Mouse (Mus musculus) CD4-positive naive resting alpha-beta T cell, adult 76 days (primary cell): ENCODE data around the gene Slfn9. TPM values are rescaled to one million over a fixed set of nuclear protein-coding genes. Genes with fewer than 3 reads are reported as not detected.

Experiments used
- total RNA-seq: library from RNA; stranded (reverse); gene quantifications from one replicate; pipeline ENCODE4 v1.2.4, GENCODE M21; 2023

Gene Slfn9
- total RNA-seq: 15.5 TPM

GRCm38 (mm10) chr11:82991469-82992166 lies at the start of gene Slfn9:
Slfn9 (minus strand) TSS chr11:82991830.

GRCm38 (mm10) chr11:83020621-83021020 lies 29.0 kb upstream of the Slfn9 start, which contains the start of gene Slfn8:
Slfn8 (minus strand) TSS chr11:83020810.

GRCm38 (mm10) chr11:82950736-82951481 lies 40.7 kb downstream of the Slfn9 start, which contains the start of gene Slfn5:
Slfn5 (plus strand) TSS chr11:82951349.

Other genes with a start within 250 kb of the Slfn9 start
- 0.79 TPM for gene Cct6b, start 227.5 kb downstream of the Slfn9 start, total RNA-seq
- gene Zfp830, start 227.5 kb downstream of the Slfn9 start, total RNA-seq: 41.2 TPM
- gene Lig3, start 210.7 kb downstream of the Slfn9 start, total RNA-seq: 41.7 TPM
- 18.8 TPM for gene Rffl, start 120.6 kb downstream of the Slfn9 start, total RNA-seq
- 15.1 TPM for gene Rad51d, start 101.2 kb downstream of the Slfn9 start, total RNA-seq
- not detected for gene Fndc8, start 99.7 kb downstream of the Slfn9 start, total RNA-seq
- gene Nle1, start 83.4 kb downstream of the Slfn9 start, total RNA-seq: 77.4 TPM
- not detected for gene Unc45b, start 81.3 kb downstream of the Slfn9 start, total RNA-seq
- 40.0 TPM for gene Slfn5, start 40.5 kb downstream of the Slfn9 start, total RNA-seq
- 52.1 TPM for gene Slfn8, start 29.0 kb upstream of the Slfn9 start, total RNA-seq
- gene Slfn2, start 73.3 kb upstream of the Slfn9 start, total RNA-seq: 173 TPM
- gene Slfn1, start 125.0 kb upstream of the Slfn9 start, total RNA-seq: 113 TPM
- 1.3 TPM for gene Slfn4, start 183.4 kb upstream of the Slfn9 start, total RNA-seq
- 4.8 TPM for gene Slfn3, start 199.5 kb upstream of the Slfn9 start, total RNA-seq